Mouse (Mus musculus): Measurements from ENCODE around the gene Slc7a8. TPM values are rescaled to one million over a fixed set of nuclear protein-coding genes. Genes with fewer than 3 reads are reported as not detected.

Gene Slc7a8
- total and polyA plus RNA-seq, 3 experiments = 54.9 to 325 (median 199) TPM

DNA sequence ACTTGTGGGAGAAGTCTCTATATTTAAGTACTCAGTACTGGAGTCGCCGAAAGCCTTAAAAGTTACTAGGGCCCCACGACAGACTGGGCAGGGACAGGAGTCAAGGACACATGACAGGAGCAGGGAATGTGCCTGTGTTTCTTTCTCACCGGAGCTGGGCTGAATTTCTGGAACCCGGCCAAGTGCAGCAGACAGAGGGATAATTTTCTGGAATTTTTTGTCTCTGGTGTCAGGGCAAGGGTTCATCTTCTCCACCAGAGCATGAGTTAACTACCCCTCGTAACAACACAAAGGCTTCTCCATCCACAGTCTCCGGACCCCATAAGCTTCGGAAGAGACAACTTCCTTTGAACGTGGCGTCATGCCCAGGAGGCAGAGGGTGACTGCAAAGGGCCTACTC is 4.7 kb upstream of the Slc7a8 start:
- DNase-seq (ENCODE audit: low spot score) (no peak), ATAC-seq (ENCODE audit: extremely low read depth, insufficient number of reproducible peaks, low FRiP score, poor library complexity, severe bottlenecking) (no peak)
- TF ChIP-seq TAL1 (conservative IDR thresholded peaks at IDR 0.05; ENCODE audit: low read depth, low read length) (no peak), POLR2AphosphoS5 (IDR thresholded peaks at IDR 0.05; ENCODE audit: insufficient replicate concordance, low read depth, low read length) (no peak), GATA1 (IDR thresholded peaks at IDR 0.05; ENCODE audit: borderline replicate concordance, low read length) (no peak), GATA2 (IDR thresholded peaks at IDR 0.05; ENCODE audit: borderline replicate concordance, low read depth, low read length) (no peak), CTCF (IDR thresholded peaks at IDR 0.05; ENCODE audit: low read depth, low read length) (no peak)
- Histone ChIP-seq H3K27me3 (ENCODE audit: insufficient read depth, low read length) (no peaks in the 10 kb centered on the region), H3K4me3 (ENCODE audit: low read depth, low read length) (no peak overlapping the region), H3K4me1 (ENCODE audit: insufficient read depth, low read depth, low read length) (peaks cover 66% of the 10 kb centered on the region), H3K36me3 (replicated peaks) (no peaks in the 10 kb centered on the region), H3K9me3 (replicated peaks) (peaks cover 4% of the 10 kb centered on the region)

DNA sequence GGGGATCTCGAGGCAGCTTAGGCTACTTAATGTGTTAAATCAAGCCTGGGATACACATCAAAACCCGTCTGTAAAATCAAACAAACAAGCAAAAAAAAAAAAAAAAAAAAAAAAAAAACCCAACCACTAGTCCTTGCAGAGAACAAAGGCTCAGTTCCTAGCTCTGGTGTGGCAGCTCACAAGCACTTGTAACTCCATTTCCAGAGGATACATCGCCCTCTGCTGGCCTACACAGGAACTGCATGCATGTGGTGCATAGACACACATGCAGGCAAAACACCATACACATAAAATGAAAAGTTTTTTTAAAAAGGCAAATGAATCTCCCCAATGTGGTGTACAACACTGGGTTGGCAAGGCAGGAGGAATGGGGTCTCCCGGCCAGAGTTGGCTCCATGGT is 4.2 kb upstream of the Slc7a8 start:
- peaks cover 67% of the 10 kb centered on the region for H3K4me1 ChIP-seq (ENCODE audit: insufficient read depth, low read depth, low read length)
- TF ChIP-seq CTCF (IDR thresholded peaks at IDR 0.05; ENCODE audit: low read depth, low read length) = peak; percentile 87
- no peak for TF ChIP-seq POLR2AphosphoS5 (IDR thresholded peaks at IDR 0.05; ENCODE audit: insufficient replicate concordance, low read depth, low read length)
- TF ChIP-seq TAL1 (conservative IDR thresholded peaks at IDR 0.05; ENCODE audit: low read depth, low read length) = no peak
- no peak for ATAC-seq (ENCODE audit: extremely low read depth, insufficient number of reproducible peaks, low FRiP score, poor library complexity, severe bottlenecking)
- no peaks in the 10 kb centered on the region for H3K27me3 ChIP-seq (ENCODE audit: insufficient read depth, low read length)
- DNase-seq (ENCODE audit: low spot score) = no peak
- H3K36me3 ChIP-seq (replicated peaks) = peaks cover 1% of the 10 kb centered on the region
- peaks cover 4% of the 10 kb centered on the region for H3K9me3 ChIP-seq (replicated peaks)
- H3K4me3 ChIP-seq (ENCODE audit: low read depth, low read length) = no peak overlapping the region

DNA sequence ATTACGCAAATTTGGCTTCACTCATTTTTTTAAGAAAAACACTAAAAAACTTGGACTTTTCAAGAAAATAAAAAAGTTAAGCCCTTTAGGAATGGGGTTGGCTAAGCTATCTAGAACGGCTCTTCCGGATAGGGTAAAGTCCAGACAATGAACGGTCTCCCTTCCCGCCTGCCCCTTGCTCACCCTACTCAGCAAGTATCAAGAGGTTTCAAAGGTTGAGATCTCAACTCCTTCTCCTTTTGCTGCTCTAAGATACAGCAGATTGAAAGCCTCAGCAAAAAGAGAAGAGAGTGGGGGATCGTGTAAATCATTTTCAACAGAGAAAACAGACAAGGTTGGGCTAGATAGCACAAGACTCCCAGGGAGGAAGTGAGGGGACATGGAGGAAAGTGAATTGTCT is 1.2 kb upstream of the Slc7a8 start:
- no peak for TF ChIP-seq GATA2 (IDR thresholded peaks at IDR 0.05; ENCODE audit: borderline replicate concordance, low read depth, low read length)
- ATAC-seq (ENCODE audit: extremely low read depth, insufficient number of reproducible peaks, low FRiP score, poor library complexity, severe bottlenecking) = no peak
- no peaks in the 10 kb centered on the region for H3K27me3 ChIP-seq (ENCODE audit: insufficient read depth, low read length)

DNA sequence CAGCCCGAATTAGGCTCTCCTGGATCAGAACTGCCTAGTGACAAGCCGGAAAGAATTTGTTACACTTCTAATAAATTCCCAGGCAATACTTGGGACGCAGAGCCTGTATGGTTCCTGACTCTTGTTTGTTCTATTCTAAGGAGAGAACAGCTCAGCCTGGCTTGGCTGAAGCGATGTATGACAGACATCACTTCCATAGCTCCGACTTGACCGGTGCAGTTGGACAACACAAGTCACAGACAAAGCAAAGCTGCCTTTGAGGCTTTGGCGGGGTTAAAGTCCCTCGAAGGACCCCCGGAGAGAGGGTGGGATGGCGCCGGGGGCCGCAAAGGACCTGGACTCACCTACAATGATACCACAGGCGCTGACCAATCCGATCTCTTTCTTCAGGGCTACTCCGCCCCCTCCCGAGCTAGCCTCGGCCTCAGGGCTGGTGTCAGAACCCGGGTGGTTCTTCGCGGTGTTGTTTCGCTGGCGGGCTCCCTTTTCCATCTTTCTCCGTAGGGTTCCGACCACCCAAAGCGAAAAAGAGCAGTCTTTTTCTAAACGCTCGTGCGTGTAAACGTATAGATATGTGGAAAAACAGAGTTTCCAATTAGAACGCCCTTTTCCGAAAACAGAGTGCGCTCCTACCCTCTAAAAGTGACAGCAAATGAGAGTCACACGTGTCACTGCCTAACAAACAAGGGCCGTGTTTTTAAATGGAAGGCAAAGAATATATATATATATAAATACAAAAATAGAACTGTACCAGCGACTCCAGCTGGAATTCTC is 723 bp downstream of the Slc7a8 start:
- 0 out of 2 replicates have a peak, but pooled peaks have one; percentile 37 for ATAC-seq (ENCODE audit: extremely low read depth, insufficient number of reproducible peaks, low FRiP score, poor library complexity, severe bottlenecking)
- no peaks in the 10 kb centered on the region for H3K27me3 ChIP-seq (ENCODE audit: insufficient read depth, low read length)
- H3K4me3 ChIP-seq (ENCODE audit: low read depth, low read length) = peak overlapping the region; percentile 84
- H3K36me3 ChIP-seq (replicated peaks) = peaks cover 30% of the 10 kb centered on the region
- peak; percentile 74 for DNase-seq (ENCODE audit: low spot score)
- peaks cover 75% of the 10 kb centered on the region for H3K4me1 ChIP-seq (ENCODE audit: insufficient read depth, low read depth, low read length)
- no peaks in the 10 kb centered on the region for H3K9me3 ChIP-seq (replicated peaks)
- no peak for TF ChIP-seq TAL1 (conservative IDR thresholded peaks at IDR 0.05; ENCODE audit: low read depth, low read length)
- TF ChIP-seq POLR2AphosphoS5 (IDR thresholded peaks at IDR 0.05; ENCODE audit: insufficient replicate concordance, low read depth, low read length) = no peak
- TF ChIP-seq GATA2 (IDR thresholded peaks at IDR 0.05; ENCODE audit: borderline replicate concordance, low read depth, low read length) = no peak

More for the DNA sequence above, 1.2 kb upstream of the Slc7a8 start:
- H3K9me3 ChIP-seq (replicated peaks) = no peaks in the 10 kb centered on the region
- peaks cover 22% of the 10 kb centered on the region for H3K36me3 ChIP-seq (replicated peaks)
- no peak for DNase-seq (ENCODE audit: low spot score)
- H3K4me3 ChIP-seq (ENCODE audit: low read depth, low read length) = no peak overlapping the region
- H3K4me1 ChIP-seq (ENCODE audit: insufficient read depth, low read depth, low read length) = peaks cover 71% of the 10 kb centered on the region

DNA sequence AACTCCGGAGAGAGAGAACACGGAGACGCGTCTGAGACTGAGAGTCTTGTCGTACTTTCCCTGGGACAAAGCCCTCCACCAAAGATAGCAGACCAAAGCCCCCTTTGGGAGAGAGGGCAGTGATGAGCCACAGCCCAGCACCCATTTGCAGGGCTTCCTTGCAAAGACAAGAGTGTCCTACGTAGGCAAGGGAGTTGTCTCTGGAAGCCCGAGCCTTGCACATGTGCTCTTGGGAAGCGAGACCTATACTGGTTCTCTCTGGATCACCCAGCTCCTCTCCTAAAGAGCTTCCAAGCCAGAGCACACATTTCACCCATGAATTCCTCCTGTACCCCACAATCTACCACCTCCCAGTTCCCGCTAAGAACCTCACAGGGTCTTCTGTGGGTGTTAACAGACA is 1.7 kb downstream of the Slc7a8 start:
- ATAC-seq (ENCODE audit: extremely low read depth, insufficient number of reproducible peaks, low FRiP score, poor library complexity, severe bottlenecking) (no peak), DNase-seq (ENCODE audit: low spot score) (no peak)
- Histone ChIP-seq H3K9me3 (replicated peaks) (no peaks in the 10 kb centered on the region), H3K36me3 (replicated peaks) (peaks cover 40% of the 10 kb centered on the region), H3K4me1 (ENCODE audit: insufficient read depth, low read depth, low read length) (peaks cover 77% of the 10 kb centered on the region), H3K27me3 (ENCODE audit: insufficient read depth, low read length) (no peaks in the 10 kb centered on the region), H3K4me3 (ENCODE audit: low read depth, low read length) (peak overlapping the region; percentile 84)
- TF ChIP-seq GATA2 (IDR thresholded peaks at IDR 0.05; ENCODE audit: borderline replicate concordance, low read depth, low read length) (no peak), GATA1 (IDR thresholded peaks at IDR 0.05; ENCODE audit: borderline replicate concordance, low read length) (no peak), TAL1 (conservative IDR thresholded peaks at IDR 0.05; ENCODE audit: low read depth, low read length) (no peak), CTCF (IDR thresholded peaks at IDR 0.05; ENCODE audit: low read depth, low read length) (no peak), POLR2AphosphoS5 (IDR thresholded peaks at IDR 0.05; ENCODE audit: insufficient replicate concordance, low read depth, low read length) (no peak)

DNA sequence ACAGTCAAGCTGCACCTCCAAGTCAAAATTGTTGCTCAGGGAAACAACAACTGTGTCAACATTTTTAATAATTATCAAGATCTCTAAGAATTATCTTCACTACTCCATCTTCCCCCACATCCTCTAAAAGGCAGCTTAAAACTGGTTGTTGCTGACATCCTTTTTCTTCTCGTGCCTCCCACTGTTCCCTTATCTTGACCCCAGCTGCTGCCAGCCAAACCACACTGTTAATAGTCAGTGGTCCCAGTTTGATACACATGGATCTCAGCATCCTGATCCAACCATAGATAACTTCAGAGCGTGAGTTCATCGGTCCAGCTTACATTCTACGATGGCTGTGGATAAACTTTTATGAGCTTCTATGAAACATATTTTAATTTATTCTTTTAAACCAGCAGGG is 3.9 kb downstream of the Slc7a8 start:
- peak; percentile 80 for ATAC-seq (ENCODE audit: extremely low read depth, insufficient number of reproducible peaks, low FRiP score, poor library complexity, severe bottlenecking)
- peak; percentile 63 for DNase-seq (ENCODE audit: low spot score)
- TF ChIP-seq GATA1 (IDR thresholded peaks at IDR 0.05; ENCODE audit: borderline replicate concordance, low read length) (no peak), GATA2 (IDR thresholded peaks at IDR 0.05; ENCODE audit: borderline replicate concordance, low read depth, low read length) (peak; percentile 91), CTCF (IDR thresholded peaks at IDR 0.05; ENCODE audit: low read depth, low read length) (no peak), TAL1 (conservative IDR thresholded peaks at IDR 0.05; ENCODE audit: low read depth, low read length) (peak; percentile 94), POLR2AphosphoS5 (IDR thresholded peaks at IDR 0.05; ENCODE audit: insufficient replicate concordance, low read depth, low read length) (no peak)
- Histone ChIP-seq H3K36me3 (replicated peaks) (peaks cover 61% of the 10 kb centered on the region), H3K9me3 (replicated peaks) (no peaks in the 10 kb centered on the region), H3K4me1 (ENCODE audit: insufficient read depth, low read depth, low read length) (peaks cover 79% of the 10 kb centered on the region), H3K27me3 (ENCODE audit: insufficient read depth, low read length) (no peaks in the 10 kb centered on the region), H3K4me3 (ENCODE audit: low read depth, low read length) (no peak overlapping the region; the same call in 1 of the 2 replicates)

All from G1E (cell line).